Mouse (Mus musculus) CH12F3 (cell line): ENCODE measurements around the gene Tssk3.

Experiments used
- in situ Hi-C: fragments of 300-500 bp; cut with MboI; formaldehyde crosslinking; loops from 2 replicates; pipeline ENCODE4 v1.14.3; 2020; ENCODE audit warnings: low sequenced_read_pairs

Gene Tssk3

DNA sequence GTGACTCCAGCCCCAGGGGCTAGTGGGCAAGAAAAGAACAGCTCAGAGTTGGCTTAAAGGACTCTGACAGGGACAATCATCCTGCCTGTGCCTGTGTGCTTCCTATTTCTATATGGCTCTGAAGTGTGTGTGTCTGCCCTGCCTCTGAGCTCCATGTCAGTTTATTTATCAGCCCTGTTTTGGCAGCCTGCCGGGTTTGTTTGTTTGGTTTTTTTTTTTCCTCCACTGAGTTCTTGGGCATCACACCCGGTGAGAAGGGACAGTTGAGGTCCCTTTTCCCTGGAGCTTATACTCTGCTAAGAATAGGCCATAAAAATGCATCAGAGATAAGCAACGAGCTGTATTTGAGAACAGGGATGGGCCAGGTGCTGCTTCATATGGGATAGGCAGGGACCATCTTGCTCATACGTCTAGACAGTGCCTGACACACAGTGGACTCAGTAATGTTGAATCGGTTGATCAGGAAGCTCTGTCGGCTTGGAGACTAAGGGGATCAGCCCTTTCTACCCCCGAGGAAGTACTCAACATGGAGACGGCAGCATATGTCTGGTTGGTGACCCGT, 11.6 kb upstream of the Tssk3 start:
- in situ Hi-C loops, result no loop called here

DNA sequence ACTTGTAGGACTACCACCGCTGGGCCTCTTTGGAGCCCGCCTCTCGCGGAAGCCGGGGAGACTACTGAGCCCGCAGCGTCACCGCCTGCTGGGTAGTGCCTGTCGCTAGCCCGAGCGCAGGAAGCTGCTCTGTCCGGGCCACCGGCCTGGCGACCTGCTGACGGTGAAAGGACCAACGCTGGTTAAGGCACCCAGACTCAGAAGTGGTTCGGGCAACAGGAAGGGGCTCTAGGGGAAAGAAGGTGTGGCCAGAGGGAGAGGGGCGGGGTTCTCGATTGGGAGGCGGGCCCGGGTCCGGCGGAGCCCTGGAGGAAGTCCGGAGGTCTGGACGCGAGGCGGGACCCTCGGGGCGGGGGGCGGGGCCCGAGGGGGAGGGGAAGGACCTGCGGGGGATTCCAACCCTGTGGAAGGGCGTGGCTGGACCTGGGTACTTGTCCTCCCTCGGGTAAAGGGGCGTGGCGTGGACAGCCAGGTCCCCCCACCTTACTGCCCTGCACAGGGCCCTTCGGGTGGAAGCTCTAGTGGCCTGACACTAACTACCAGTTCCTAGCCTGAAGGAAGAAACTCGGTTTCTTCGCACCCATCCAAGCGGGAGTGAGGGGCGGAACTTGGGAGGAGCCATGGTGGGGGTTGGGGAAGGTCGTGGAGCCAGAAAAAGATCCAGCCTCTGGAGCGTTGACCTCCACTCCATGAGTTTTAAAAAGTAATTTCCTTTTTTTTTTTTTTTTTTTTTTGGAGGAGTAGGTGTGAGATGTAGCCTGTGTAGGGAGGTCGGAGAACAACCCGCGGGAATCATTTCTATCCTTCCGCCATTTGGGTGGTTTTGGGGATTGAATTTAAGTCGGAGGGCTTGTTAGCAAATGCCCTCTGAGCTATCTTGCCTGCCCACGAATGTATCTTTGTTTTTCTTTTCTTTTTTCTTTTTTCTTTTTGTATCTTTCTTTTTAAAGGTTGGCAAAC, 10.1 kb upstream of the Tssk3 start:
- in situ Hi-C loops, result no loop called here

DNA sequence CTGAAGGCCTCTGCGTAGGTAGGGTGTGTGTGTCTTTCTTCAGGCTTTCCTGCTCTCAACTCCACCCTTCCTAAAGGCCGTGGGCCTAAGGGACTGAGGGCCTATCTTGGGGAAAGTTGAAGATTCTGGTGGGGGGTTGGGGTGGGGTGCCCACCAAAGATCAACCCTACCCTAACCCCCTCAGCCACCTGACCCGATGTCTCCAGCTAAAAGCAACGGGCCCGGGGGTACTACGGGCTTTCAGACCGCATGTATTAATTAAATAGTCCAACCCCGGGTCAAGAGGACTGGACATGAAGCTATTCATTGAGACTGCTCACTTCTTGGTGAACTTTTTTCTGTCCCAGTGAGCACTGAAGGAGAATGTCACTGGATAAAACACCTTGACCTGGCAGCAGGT, 9.2 kb upstream of the Tssk3 start:
- in situ Hi-C loops, result no loop called here

DNA sequence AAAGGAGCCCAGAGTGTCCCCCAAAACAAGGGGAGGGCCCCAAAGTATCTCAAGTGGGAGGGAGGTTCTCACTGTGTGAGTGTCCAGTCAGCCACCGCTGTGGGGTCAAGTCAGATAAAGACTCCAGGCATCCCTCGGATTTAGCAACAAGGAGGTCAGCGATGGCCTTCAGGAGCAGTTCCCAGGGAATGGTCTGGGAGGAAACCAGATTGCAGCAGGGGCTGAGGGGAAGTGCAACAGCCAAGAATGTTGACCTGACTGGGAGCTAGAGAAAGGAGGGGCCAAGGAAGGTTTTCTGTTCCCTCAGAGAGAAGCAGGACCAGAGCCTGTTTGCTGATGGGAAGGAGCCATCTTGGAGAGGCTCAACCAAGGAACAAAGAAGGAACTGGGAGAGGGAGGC, 8.1 kb upstream of the Tssk3 start:
- in situ Hi-C loops, result no loop called here

DNA sequence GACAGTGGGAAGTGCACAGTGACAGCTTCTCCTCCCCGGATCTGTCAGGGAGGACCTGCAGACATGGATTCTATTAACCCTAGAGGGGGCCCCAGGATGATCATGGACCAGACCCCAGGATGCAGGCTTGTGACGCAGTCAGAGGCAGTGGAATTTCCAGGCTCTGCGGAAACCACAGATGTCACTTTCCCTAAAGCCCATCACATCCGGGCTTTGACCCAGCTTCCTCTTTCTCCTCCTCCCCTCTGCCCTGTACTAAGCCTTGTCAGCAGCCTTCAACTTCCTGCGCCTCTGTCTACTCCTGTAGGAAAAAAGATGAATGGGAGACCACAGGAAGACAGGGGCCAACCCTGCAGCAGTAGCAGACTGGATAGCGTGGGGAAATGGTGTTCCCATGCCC, 5.8 kb upstream of the Tssk3 start:
- in situ Hi-C loops, result no loop called here

DNA sequence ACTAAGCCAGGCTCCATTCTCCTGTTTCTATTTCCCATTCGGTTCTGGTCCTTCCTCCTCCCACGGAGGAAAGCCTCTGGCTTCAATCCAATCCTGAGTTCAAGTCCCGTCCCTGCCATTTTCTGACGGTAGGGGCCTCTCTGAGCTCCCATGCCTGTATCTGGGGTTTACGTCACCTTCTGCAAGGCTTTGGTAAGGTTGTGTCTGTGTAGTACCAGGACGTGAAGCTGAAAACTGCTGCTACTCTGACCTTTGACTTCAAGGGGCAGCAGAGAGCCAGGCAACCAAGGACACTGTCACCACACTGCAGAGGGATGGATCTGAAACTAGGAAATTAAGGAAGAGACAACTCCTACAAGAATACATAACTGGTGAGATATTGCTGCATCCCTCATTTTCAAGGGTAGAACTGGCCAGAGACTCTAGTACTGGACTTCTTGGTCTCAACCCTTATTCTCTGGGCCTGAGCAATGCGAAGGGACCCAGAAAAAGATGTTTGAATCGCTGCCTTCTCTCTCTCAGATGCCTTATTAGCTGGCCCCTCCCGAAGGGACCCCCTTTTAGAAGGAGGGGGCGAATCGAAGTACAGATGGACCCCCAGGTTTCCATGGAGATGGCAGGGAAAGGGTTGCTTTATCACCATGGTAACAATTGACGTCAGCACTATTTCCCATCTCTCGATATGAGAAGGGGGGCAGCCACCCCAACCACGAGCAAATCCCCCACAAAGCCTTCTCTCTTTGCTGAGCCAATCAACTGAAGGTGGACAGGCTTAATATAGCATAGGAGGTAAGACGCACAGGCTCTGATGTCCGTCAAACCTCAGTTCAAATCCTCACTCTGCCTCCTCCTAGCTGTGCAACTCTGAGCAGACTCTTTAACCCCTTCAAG, 5.1 kb upstream of the Tssk3 start:
- in situ Hi-C loops, result no loop called here

DNA sequence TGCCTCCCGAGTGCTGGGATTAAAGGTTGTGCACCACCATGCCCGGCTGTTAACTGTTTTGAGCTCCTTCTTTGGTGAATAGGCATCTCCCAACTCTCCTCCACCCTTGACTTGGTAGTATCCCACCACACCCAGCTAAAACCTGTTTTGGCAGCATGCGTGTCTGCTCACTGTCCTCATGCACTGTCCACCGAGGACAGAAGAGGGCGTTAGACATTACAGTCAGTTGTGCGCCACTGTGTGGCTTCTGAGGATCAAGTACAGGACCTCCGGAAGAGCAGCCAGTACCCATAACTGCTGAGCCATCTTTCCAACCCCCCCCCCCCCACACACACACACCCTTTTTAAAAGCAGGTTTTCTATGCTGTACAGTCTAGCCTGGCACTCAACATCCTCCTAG, 3.9 kb upstream of the Tssk3 start:
- in situ Hi-C loops, result no loop called here

DNA sequence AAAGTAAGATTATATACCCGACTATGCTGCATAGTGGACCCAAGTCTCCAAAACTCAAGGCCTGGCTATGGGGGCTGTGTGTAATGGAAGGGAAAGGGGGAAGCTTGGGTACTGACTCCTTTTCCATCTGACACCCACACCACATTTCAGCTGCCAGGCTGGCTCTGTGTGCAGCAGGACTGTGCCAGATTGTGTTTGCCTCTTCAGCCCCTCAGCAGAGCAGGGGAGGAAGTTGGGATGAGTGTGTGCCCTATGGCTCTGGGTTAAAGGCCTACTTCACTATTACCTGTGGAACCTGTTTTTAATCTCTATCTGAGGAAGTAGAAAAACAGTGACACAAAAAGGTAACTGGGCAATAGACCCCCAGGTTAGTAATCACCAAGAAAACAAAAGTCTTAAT, 9.7 kb downstream of the Tssk3 start:
- in situ Hi-C loops, result no loop called here

DNA sequence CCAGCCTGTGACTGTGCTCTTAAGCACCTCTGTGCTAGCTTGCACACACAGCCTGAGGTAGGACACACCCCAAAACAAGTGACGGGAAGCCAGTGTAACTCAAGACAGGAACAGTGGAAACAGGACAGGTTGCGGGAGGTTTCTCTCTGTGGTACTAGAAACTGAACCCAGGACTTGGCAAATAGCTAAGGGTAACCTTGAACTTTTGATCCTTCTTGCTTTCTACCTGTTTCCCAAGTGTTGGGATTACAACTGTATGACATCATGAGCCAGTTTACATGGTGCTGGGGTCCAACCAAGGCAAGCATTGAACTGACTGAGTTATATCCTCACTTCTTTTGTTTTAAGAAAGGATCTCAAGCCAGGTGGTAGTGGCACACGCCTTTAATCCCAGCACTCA, 11.0 kb downstream of the Tssk3 start:
- in situ Hi-C loops, result no loop called here

DNA sequence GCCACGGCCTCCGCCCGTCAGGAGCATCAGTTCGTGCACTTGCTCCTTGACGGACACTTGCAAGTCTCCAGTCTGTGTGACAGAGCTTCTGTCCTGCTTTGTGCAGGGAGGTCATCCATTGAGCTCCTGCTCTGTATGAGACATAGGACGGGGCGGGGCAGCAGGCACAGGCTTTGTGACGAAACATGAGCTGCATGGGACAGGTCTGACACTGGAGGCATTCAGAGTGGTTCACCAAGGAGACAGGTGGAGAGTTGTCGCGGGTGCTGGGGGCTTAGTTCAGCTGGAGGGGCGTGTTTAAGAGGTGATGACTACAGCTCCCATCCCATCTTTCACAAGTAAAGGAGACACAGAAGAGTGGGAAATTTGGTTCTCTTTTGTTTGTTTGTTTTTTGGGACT, 14.8 kb downstream of the Tssk3 start:
- in situ Hi-C loops, result no loop called here

DNA sequence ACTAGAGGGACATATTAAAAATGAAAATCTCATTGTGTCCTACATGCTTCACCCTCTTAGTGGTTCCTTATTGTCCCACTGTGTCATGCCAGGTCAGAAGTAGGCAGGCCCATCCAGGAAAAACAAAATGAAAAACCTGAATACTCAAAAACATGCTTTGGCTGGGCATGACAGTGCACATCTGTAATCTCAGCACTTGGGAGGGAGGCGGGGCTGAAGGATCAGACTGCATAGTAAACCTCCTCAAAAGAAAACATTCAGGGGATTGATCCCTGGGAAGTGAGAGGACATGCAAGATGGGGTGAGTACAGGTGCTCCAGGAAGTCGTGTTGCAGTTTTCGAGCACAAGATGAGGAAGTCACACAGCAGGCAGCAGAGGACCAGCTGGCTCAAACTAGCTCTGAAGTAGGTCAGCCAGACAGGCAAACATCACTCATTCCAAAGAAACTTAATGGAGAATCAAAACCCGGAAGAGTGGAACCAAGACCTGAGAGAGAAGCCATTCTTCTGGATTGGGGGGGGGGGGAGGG, 26.5 kb downstream of the Tssk3 start:
- in situ Hi-C loops, result no loop called here

DNA sequence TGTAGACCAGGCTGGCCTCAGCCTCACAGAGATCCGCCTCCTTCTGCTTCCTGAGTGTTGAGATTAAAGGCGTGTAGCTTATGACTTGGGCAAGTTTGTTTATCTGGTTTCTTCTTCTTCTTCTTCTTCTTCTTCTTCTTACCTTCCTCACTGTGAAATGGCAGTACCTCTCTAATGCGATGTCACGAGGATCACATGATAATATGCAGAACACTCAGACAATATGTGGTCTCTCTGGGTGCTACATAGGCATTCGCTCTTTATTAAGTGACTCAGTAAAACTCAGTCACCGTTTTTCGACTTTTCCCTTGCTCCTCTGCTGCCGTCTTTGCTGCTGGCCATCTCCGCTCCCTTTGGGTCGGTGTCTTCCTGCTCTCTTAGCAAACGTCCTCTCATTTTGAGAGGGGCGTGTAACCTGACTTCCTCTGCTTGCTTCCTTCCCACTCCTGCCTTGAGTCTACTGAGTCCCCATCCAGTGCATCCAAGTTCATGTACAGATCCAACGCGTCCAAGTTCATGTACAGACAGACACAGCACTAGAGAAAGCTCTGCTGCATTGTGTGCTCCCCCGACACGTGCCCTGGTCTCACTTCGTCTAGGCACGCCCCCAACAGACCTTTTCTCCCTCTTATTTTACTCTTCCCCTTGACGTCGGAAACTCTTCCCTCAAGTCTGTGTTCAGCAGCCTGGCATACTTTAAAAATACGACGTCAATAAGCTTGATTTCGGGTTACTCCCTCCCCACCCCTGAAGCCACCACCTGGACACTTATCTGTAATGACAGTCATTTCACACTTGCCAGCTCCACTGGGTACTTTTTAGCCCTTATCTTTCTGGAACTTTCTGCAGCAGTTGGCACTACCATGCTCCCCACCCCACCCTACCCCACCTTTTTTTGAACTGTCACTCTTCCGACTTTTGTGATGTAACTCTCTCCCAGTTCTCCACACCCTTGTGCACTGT, 27.4 kb downstream of the Tssk3 start:
- in situ Hi-C loops, result no loop called here

DNA sequence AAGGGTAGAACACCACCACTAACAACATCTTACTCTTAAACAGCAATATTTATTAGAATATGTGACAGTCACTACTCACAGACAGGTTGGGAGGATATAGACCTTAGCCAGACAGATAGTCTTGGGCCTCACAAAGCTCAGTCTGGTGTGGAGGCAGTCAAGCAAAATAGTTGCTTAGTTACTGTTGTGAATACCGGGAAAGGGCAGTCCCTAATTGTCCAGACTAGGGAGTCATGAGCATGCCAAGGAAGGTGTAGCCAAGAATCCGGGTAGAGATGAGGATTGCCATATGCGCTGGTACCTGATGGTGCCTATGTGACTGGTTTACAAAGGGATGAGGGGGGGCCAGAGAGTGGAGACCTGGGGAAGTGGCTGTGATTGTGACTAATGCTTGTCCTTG, 28.7 kb downstream of the Tssk3 start:
- in situ Hi-C loops, result no loop called here

DNA sequence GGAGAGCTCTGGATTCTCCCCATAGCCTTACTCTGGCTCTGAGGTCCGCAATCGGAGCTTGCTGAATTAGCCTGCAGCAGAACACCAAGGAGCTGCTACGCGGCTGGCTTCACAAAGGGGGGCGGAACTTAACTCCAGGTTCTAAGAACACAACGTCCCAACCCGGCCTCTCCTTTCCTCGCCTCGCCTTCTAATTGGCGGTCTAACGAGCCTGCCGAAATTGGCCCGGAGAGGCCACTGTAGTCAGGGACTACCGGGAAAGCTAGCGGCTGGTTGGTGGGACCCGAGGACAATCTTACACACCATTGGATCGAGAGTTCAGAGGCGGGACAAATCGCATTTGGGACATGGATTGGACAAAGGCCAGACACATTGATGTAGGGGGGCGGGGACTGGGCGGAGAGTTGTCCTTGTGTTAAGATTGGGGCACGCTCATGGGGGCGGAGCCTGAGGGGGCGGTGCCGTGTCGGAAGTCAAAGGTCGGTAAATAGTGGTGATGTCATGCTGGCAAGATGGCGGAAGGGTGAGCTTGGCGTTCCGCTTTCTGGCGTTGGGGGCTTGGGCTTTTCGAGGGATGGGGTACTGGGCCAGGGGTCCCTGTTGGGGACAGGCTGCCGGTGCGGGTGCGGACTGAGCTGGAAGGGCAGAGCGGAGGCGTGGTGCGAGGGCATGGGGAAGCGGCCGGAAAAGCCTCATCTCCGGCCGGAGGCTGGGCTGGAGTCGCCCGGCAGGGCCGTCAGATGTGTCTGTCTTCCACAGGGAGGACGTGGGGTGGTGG, 29.4 kb downstream of the Tssk3 start, which contains the start of gene Bsdc1:
TSS of gene Bsdc1 (plus strand) at position 399 of the 778 bp plus-strand sequence.
- in situ Hi-C loops, result no loop called here

DNA sequence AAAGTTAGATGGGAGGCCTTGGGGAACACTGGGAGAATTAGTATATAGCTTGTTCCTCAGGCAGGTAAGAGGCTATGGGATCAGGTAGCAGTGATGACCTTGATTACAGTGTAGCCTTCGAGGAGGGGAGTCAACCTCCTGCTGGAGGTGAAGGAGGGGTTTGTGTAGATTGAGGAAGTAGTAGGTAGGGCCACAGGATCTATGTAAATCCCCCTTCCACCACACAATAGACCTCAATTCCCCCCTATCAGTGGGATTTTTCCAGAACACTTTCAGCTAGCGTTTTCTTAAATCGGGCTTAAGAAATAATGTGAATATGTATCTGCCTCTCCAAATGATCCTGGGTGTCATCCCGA, 30.0 kb downstream of the Tssk3 start:
- in situ Hi-C loops, result no loop called here

DNA sequence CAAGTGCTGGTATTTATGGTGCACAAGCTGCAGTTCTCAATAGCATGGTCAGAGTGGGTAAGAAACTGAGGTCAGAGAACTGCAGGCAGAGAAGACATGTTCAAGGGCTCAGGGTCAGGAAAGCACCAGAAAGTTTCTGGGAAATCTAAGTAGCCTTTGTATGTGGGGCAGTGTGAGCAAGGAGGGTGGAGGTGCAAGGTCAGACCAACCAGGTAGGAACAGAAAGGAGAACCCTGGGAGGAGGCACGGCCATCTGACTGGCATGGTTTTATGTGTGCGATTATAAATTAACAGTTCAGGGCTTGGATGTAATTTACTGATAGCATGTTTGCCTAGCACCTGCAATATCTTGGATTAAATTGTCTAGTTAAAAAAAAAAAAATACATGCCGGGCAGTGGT, 31.1 kb downstream of the Tssk3 start:
- in situ Hi-C loops, result loop anchor here (10.0 kb wide), 1 partner anchor 105 kb away; no protein-coding TSS in a partner anchor

DNA sequence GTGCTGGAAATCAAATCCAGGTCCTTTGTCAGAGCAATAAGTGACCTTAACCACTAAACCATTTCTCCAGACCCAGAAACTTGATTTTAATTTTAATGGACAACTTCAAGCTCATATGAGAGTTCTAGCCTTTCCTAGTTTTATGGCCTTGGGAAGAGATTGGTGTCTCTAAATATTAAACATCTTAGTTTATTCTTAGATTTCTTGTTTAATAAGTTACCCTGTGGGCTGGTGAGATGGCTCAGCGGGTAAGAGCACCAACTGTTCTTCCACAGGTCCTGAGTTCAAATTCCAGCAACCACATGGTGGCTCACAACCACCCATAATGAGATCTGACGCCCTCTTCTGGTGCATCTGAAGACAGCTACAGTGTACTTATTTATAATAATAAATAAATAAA, 33.5 kb downstream of the Tssk3 start:
- in situ Hi-C loops, result loop anchor here (10.0 kb wide), 1 partner anchor 103 kb away; no protein-coding TSS in a partner anchor

DNA sequence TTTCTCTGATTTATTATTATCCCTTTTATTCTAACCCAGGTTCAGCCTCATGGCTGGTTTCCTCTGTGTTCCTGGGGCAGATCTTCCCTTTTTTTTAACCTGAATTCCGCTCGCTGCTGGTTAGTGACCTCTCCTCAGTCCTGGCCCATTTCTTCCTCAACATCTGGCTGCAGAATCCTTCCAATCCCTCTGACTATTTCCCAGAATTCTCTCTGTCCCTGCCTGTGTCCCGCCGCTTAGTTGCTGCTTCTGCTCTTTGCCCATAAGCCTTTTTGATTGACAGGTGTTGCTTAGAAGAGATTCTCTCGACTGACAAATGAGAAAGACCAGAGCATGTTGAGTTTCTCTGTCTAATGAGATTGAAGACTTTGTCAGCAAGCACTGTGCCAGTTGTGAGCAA, 34.7 kb downstream of the Tssk3 start:
- in situ Hi-C loops, result loop anchor here (10.0 kb wide), 1 partner anchor 101 kb away; no protein-coding TSS in a partner anchor

DNA sequence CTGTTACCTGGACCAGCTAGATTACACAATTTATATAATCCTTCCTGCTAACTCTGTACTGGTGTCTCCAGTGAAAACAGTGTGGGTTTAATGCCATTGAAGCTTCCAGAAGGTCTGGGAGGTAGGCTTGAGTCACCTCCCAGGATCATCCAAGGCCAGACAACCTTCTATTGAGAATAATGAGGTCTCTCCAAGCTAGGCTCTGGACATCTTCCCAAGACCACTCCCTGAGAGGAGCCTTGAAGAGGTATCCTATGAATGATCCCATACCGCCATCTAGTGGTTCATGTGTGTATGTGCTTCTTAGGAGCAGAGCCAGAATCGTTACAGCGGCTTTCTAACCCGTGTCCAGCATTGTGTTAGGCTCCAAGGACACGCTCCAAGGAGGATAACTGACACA, 35.6 kb downstream of the Tssk3 start:
- in situ Hi-C loops, result loop anchor here (10.0 kb wide), 1 partner anchor 100 kb away; no protein-coding TSS in a partner anchor
